Mouse (Mus musculus): ENCODE measurements at regions not wholly inside any gene's neighbourhood (a gene's known extent, or its start where the extent isn't known, plus 50 kb on each side); places are given as distances from the start of the nearest gene placed in this dataset.

GRCm38 (mm10) chr11:31614394-31614713 is 57.3 kb downstream of the Bod1 start:
- TF ChIP-seq POLR2A (IDR thresholded peaks at IDR 0.05; ENCODE audit: extremely low read depth, insufficient read depth, low read length) (no peak), CTCF (IDR thresholded peaks at IDR 0.05; ENCODE audit: low read depth, low read length) (no peak)

Measured in liver, adult 2 months (tissue).